Mouse (Mus musculus) spleen, adult 2 months (tissue): ENCODE data around the gene Capn7. TPM values are rescaled to one million over a fixed set of nuclear protein-coding genes. Genes with fewer than 3 reads are reported as not detected.

Experiments
- DNase-seq, 2 experiments: peaks; one replicate each; pipeline versions ENCODE4 v3.0.0 to v3.0.0-alpha.2; 2012 to 2021; ENCODE audit warnings: low spot score in 2 of 2, low read depth in 1 of 2
- H3K27ac ChIP-seq: fragments of 200-500 bp; 2 replicates; pipeline ENCODE4 v1.5.1; 2012; ENCODE audit warnings: low read length, inconsistent platforms; ENCODE audit not compliant: insufficient read depth
- H3K27me3 ChIP-seq: fragments of 200-500 bp; 2 replicates; pipeline ENCODE4 v1.6.1; 2012; ENCODE audit warnings: mild to moderate bottlenecking, moderate library complexity, low read length, inconsistent platforms; ENCODE audit not compliant: control insufficient read depth, insufficient read depth
- H3K36me3 ChIP-seq: fragments of 200-500 bp; 2 replicates; pipeline ENCODE4 v1.6.1; 2012; ENCODE audit warnings: mild to moderate bottlenecking, low read length, inconsistent platforms; ENCODE audit not compliant: control insufficient read depth, insufficient read depth
- H3K4me1 ChIP-seq: fragments of 200-500 bp; 2 replicates; pipeline ENCODE4 v1.6.1; 2011; ENCODE audit warnings: inconsistent platforms; ENCODE audit not compliant: control insufficient read depth, insufficient read depth, insufficient read length
- H3K4me3 ChIP-seq: fragments of 200-500 bp; 2 replicates; pipeline ENCODE4 v1.5.1; 2011; ENCODE audit warnings: mild to moderate bottlenecking, inconsistent platforms; ENCODE audit not compliant: insufficient read depth, insufficient read length; ENCODE audit errors: extremely low read depth
- CTCF ChIP-seq: fragments of 200-500 bp; IDR thresholded peaks from 2 replicates; pipeline ENCODE4 v1.5.1; 2011; ENCODE audit warnings: mild to moderate bottlenecking, inconsistent platforms; ENCODE audit not compliant: insufficient read depth, insufficient read length, insufficient replicate concordance; ENCODE audit errors: extremely low read depth
- POLR2A ChIP-seq: fragments of 200-500 bp; IDR thresholded peaks from 2 replicates; pipeline ENCODE4 v1.6.1; 2011; ENCODE audit warnings: low read depth, low read length, inconsistent platforms
- WGBS: fragments of 180-500 bp; shearing (Covaris S2); methylation state at CpG from one replicate; pipeline ENCODE4 v1.1.7; 2018; 5-methylcytosine and 5-hydroxymethylcytosine counted together
- polyA plus RNA-seq: library from polyadenylated mRNA; depleted of rRNA; stranded (reverse); fragments of >200 nt; gene quantifications from 2 replicates; pipeline ENCODE4 v1.2.3, GENCODE M21; 2012

The Capn7 gene
- polyA plus RNA-seq, 1 experiment = 7.8 TPM

DNA sequence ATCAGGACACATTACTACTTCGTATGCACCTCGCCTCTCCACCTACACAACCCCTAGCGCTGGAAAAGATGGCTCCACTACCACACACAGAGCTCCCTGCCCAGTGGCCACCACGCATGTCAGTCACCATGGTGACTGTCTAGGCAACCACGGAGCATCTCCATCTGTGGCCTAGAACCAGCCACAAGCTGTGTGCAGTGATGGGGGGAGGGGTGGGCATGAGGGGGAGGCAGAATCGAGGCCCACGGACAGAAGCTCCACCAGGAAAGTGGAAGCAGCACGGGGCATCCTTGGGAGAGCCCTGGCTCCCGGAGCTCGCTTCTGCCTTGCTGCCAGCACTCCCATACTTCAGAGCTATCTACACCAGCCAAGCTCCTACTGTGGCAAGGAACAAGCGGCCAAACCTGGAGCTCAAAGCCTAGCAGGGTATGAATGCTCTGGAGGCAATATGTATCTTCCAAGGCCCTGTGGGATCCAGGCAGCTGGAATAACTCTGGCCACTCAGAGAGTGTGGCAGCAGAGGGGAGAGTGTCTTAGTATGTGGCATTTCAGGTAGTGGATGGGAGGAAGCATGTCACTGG lies 47.1 kb downstream of the Capn7 start:
- DNase-seq = no peak
- Histone ChIP-seq H3K4me1 (peaks cover 15% of the 10 kb centered on the region; the same call in 1 of the 2 replicates), H3K27ac (no peak overlapping the region), H3K36me3 (peaks cover 18% of the 10 kb centered on the region), H3K27me3 (no peaks in the 10 kb centered on the region), H3K4me3 (no peak overlapping the region)
- 87% methylated on average over 11 of the region's 11 CpGs for WGBS
- TF ChIP-seq POLR2A = no peak
- no peak for TF ChIP-seq CTCF

- 73% methylated on average over 13 of the region's 13 CpGs for WGBS
- Histone ChIP-seq H3K27ac (no peak overlapping the region), H3K27me3 (no peaks in the 10 kb centered on the region), H3K4me1 (peaks cover 15% of the 10 kb centered on the region; the same call in 1 of the 2 replicates), H3K4me3 (no peak overlapping the region), H3K36me3 (peaks cover 10% of the 10 kb centered on the region)
- TF ChIP-seq CTCF = no peak
- TF ChIP-seq POLR2A = no peak
- no peak for DNase-seq
Observed at GRCm38 (mm10) chr14:31384366-31385323, 48.2 kb downstream of the Capn7 start.

DNA sequence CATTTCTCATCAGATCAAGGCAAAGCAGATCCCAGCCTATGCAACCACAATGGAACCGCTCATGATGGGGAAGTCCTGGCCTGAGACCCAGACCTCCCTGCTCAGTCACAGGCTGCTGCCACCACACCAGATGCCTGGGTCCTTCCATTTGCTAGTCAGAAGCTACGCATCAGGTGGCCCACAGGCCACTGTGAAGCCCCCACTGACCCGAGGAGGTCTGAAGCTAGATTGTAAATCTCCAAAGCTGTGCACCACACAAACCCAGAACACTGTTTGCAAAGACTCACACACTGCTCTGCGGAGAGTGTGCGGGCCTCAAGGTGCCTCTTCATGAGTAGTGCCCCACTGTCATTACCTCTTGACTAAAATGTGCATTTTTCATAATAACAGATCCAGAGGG lies 49.0 kb downstream of the Capn7 start:
- Histone ChIP-seq H3K27me3 (no peaks in the 10 kb centered on the region), H3K27ac (0 out of 2 replicates have a peak overlapping the region, but pooled peaks have one; percentile 11)
- whole genome bisulfite sequencing = 86% methylated on average over 5 of the region's 5 CpGs

DNA sequence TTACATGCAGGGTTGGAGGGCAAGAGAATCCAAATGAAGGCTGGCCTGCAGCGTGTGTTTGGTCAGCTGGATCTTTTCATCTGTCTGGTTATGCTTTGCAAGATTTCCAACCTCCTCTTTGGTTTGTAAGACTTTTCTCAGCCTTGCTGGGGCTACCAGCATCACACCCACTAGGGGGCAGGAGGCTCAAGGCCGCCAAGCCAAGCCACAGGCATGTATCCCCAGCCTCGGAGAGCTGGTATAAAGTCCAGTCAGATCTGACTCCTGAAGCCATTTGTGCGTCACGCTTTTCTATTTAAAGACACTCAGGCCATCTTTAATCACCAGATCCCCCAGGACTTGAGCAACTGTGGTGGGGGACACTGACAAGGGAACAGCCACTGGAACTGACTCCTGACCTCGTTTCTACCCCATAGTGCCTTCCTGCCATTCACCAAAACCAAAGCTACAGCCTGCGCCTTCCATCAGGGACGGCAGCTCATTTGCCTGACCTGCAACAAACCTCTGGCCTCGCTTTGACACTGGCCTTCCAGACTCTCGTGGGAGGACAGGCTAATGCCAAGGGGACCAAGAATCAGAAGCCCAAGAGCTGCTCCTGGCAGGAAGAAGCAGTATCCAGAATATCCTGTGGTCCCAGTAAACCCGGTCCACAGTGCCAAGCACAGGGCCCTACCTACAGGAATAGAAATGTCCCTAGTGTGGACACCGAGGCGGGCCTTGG lies 49.7 kb downstream of the Capn7 start:
- DNase-seq = peak in 1 of 2 experiments; percentile 80
- Histone ChIP-seq H3K27ac (peak overlapping the region; percentile 17; the same call in 1 of the 2 replicates), H3K36me3 (peaks cover 10% of the 10 kb centered on the region), H3K4me1 (peaks cover 18% of the 10 kb centered on the region; the same call in 1 of the 2 replicates), H3K27me3 (no peaks in the 10 kb centered on the region), H3K4me3 (no peak overlapping the region)
- 53% methylated on average over 13 of the region's 13 CpGs for WGBS
- TF ChIP-seq POLR2A (no peak), CTCF (peak; percentile 88)

More for the DNA sequence above, 49.0 kb downstream of the Capn7 start:
- TF ChIP-seq POLR2A (no peak), CTCF (no peak)
- peaks cover 10% of the 10 kb centered on the region for H3K36me3 ChIP-seq
- no peak for DNase-seq
- peaks cover 18% of the 10 kb centered on the region; the same call in 1 of the 2 replicates for H3K4me1 ChIP-seq
- no peak overlapping the region for H3K4me3 ChIP-seq

DNA sequence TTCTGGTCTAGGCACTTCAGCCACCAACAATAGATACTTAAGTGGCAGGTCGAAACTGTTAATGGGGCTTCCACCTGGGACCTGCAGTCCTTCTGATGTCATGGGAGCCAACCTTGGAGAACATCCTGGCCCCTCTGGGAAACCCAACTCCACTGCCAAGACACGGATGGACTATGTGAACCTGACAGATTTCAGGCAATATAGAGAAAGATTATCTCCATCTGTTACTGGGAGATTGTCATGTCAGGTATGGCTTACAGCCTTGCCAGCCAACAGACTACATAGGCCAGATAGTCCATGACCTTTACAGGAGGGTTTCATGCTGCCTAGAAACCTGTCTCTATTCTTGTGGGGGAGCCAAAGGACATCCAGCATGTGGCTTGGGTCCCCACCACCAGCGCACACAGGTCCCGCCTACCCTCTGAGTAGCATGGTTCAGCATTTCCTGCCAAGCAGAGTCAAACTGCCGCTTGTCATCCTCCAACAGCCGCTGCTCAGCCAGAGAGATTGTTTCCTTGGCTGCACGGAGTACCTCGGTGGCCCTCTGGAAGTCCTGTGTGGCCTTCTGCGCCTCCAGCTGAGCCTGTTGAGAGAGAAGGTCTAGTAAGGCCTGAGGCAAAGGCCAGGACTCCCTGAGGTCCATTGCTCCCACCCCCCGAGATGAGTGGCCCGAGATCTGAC lies 51.0 kb downstream of the Capn7 start:
- no peak for TF ChIP-seq POLR2A
- no peak for TF ChIP-seq CTCF
- peaks cover 18% of the 10 kb centered on the region; the same call in 1 of the 2 replicates for H3K4me1 ChIP-seq
- H3K27me3 ChIP-seq = no peaks in the 10 kb centered on the region
- H3K4me3 ChIP-seq = no peak overlapping the region
- WGBS = 40% methylated on average over 11 of the region's 11 CpGs
- DNase-seq = no peak
- H3K36me3 ChIP-seq = peaks cover 10% of the 10 kb centered on the region
- 0 out of 2 replicates have a peak overlapping the region, but pooled peaks have one; percentile 3 for H3K27ac ChIP-seq

DNA sequence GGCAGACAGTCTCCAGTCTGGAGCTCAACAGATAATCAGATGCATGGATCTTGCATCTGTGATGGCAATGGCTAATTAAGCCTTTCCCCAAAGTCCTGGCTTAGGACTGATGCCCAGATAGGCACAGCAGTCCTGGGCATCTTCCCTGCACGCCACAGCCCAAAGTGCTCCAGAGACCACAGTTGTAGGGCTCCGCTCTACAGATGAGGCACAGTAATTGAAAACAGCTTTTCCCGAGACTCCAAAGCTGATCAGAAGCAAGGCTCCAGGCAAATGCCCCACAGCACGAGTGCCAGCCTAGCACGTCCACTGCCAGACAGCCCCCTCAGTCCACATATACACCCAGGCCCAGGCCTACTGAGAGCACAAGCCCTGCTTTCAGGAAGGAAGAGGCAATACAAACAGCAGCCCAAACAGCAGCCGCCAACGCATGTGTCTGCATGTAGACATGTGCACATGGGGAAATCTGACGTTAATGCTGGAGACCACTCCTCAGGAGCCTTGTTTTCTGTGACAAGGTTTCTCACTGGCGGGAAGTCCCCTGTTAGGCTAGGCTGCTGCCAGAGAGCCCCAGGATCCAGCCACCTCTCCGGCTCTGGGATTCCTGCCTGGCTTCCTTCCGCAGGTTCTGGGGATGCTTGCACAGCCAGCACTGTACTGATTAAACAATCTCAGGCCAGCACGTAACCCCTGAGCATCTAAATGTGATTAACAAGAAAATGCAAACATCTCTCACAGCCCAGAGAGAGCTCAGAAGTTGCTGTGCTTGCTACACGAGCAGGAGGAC lies 51.8 kb downstream of the Capn7 start:
- no peak overlapping the region for H3K4me3 ChIP-seq
- TF ChIP-seq POLR2A (no peak), CTCF (no peak)
- peaks cover 21% of the 10 kb centered on the region; the same call in 1 of the 2 replicates for H3K4me1 ChIP-seq
- H3K27ac ChIP-seq = peak overlapping the region; percentile 3; the same call in 1 of the 2 replicates
- no peaks in the 10 kb centered on the region for H3K27me3 ChIP-seq
- no peak for DNase-seq
- 77% methylated on average over 13 of the region's 13 CpGs for WGBS
- peaks cover 9% of the 10 kb centered on the region for H3K36me3 ChIP-seq
